Mouse (Mus musculus) erythroblast, embryonic 14.5 days (primary cell): ENCODE measurements at regions not wholly inside any gene's neighbourhood (a gene's known extent, or its start where the extent isn't known, plus 50 kb on each side); places are given as distances from the start of the nearest gene placed in this dataset.

Experiments
- GATA1 ChIP-seq: IDR thresholded peaks from 2 replicates; pipeline ENCODE4 v1.6.1; 2012; ENCODE audit warnings: low read length, inconsistent platforms, mixed read lengths
- TAL1 ChIP-seq: IDR thresholded peaks from 3 replicates; pipeline ENCODE4 v1.6.1; 2012; ENCODE audit warnings: low read length, inconsistent platforms, mixed read lengths

GRCm38 (mm10) chr13:101957782-101958181 lies 189.8 kb upstream of the Pik3r1 start:
- no peak for TF ChIP-seq GATA1
- no peak for TF ChIP-seq TAL1
